Mouse (Mus musculus): ENCODE data around the gene Ccdc8. TPM values are rescaled to one million over a fixed set of nuclear protein-coding genes. Genes with fewer than 3 reads are reported as not detected.

Ccdc8 gene
- total RNA-seq (2023) = 0.25 and 0.39 TPM in 2 replicates

DNA sequence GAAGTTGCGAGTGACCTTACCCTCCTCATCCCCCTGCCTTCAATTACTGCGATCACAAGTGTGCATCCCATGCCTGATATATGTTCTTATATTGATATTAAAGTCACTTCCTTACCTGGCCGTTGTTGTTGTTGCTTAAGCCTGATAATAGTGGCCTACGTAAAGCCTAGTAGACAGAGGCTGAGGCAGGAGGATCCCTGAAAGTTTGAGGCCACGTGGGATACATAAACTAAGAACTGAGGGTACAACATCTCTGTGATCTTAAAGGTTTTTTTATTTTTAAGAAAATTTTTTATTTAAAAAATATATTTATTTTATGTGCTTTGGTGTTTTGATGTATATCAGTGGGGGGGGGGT is at the start of gene Ccdc8:
TSS of gene Ccdc8 (plus strand) at position 258 of the 357 bp plus-strand sequence.

DNA sequence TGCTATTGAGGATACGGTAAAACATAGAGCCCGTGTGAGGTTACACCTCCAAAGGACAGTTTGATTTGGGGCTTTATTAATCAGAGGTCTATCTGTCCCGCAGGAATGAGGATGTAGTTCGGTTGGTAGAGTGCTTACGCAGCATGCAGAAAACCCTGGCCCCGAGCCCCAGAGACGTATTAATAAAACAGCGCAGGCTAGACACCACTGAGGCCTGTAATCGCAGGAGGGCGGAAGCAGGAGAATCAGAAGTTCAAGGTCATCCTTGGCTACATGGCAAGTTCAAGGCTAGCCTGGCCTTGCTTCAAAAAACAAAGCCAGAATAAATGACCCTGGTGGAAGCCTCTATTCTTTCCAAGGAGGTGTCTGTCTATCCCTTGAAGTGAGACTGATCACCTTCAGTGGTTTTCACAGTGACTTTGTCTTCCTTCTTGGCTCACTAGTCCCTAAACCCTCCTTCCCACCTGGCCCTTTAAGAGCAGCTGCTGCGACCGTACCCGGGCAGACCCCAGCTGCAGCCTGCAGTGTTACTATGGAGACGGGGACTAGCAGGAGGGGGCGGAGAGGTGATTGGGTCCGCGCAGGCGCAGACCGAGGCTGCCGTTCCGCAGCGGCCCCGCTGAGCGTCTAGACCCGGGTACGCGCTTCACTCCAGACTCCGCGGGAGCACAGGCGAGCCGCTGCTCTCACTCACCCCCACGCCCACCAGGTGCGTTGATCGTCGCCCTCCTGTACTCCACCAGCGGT is 48.3 kb upstream of the Ccdc8 start, which contains the start of gene Pnmal2:
TSS of gene Pnmal2 (plus strand) at position 622 of the 747 bp plus-strand sequence.

DNA sequence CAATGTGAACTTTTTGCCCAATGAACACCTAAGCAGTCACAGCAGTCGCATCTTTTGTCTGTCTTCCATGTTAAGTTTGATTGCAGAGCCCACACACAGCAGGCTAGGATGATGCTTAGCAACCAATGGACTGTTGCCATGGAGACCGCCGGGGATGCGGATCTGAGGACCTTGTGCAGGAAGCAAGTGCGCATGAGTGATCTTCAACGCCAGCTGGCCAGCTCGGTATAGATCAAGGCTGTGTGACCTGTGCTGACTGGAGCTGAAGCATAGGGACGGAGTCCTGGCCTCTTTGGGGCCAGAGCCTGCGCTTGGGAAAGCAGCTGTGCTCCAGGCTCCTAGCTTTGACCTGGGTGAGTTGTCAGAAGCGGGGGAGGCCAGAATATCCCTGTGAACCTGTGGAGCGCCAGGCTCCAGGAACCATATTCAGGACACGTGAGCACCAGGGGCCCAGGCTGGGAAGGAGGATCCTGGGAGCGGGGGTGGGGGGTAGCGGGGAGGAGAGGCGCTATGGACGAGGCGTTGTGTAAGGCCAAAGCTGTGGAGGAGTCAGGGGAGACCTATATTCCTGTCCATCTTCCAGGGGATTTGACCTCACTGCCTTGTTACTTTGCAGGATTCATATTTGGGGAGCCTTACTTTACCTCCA is 32.8 kb upstream of the Ccdc8 start, which contains the start of gene Pnmal1:
TSS of gene Pnmal1 (plus strand) at position 141 of the 649 bp plus-strand sequence.

DNA sequence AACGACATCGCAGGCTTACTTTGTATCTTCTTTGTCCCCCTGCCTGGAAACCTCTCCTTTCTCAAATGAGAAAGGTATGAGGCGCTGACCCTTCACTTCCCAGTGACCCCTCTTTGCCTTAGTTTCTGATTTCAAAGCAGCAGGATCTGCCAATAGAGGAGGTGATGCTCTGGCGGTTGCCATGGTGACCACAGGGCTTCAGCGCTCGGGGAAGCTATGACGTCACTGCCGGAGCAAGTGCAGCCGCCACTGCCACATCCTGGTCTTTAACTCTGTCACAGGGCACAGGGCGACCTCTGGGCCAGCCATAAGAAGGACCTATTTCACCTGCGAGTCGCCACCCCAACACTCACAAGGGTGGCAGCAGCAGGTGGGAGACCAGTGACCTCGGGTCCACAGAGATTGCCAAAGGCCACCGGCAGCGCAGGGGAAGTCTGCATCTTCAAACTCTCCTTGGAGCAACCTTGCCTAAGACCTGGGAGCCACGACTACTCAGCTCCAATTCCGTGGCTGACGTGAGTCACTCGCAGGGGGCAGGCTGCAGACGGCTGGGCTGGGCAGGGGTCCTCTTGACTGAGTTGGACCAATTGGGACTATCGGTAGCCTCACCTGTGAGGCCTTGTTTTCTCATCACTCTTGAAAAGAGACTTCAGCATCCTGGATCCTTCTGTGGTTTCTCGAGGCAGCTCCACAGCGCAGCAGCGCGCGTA is 9.5 kb upstream of the Ccdc8 start, which contains the start of gene Gm42372:
TSS of gene Gm42372 (plus strand) at position 228 of the 710 bp plus-strand sequence.

DNA sequence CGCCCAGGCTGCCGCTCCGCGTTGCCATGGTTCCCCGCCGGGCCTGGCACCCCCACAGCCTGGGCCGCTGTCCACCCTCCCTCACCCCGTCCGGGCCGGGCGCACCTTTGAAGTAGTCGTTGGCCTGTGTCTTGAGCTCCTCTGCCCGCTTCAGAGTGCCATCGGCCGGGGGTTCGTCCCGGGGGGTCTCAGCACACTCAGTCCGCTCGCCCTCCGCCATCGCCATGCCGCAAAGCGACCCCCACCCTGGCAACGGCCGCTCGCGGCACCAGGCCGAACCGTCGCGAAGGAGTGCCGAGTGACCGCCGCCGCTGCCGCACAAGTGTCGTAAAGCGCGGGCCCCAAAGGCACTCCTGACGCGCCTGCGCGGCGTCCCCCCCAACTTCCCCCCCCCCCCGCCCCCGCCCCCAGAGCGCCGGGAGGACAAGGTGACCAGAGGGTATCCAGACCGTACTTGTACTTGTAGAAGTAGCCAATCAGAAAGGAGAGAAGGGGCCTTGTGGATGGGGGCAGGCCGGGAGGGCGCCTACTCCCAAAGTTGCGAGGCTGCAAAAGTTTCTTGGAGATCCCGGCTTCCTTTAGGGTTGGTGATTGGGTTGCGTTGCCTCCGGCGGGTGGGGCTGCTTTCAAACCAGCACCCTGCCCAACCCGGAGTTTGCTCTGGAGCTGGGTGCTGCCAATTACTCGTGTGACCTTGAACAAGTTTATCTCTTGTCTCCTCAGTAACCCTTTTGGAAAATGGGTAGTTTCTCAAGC is 35.3 kb downstream of the Ccdc8 start, which contains the start of gene Ppp5c:
TSS of gene Ppp5c (minus strand) at position 337 of the 756 bp plus-strand sequence.

Other genes with a start within 250 kb of the Ccdc8 start
- 34.0 and 39.3 TPM in 2 replicates for gene Slc1a5, start 211.4 kb upstream of the Ccdc8 start, total RNA-seq (2023)
- 62.7 and 95.2 TPM in 2 replicates for gene Strn4, start 176.8 kb upstream of the Ccdc8 start, total RNA-seq (2023)
- 12.1 and 12.7 TPM in 2 replicates for gene Fkrp, start 176.0 kb upstream of the Ccdc8 start, total RNA-seq (2023)
- gene Prkd2, start 149.8 kb upstream of the Ccdc8 start, total RNA-seq (2023) = 49.9 and 56.7 TPM in 2 replicates
- not detected in 2 replicates for gene Dact3, start 117.4 kb upstream of the Ccdc8 start, total RNA-seq (2023)
- not detected in 2 replicates for gene Gng8, start 100.9 kb upstream of the Ccdc8 start, total RNA-seq (2023)
- 21.1 and 23.1 TPM in 2 replicates for gene Ptgir, start 86.2 kb upstream of the Ccdc8 start, total RNA-seq (2023)
- gene Calm3, start 68.6 kb upstream of the Ccdc8 start, total RNA-seq (2023) = 191 and 202 TPM in 2 replicates
- gene Pnmal2, start 48.0 kb upstream of the Ccdc8 start, total RNA-seq (2023) = not detected in 2 replicates
- not detected in 2 replicates for gene Pnmal1, start 33.0 kb upstream of the Ccdc8 start, total RNA-seq (2023)
- 0.23 TPM in 1 of 2 replicates, not detected in the other for gene Gm42372, start 9.6 kb upstream of the Ccdc8 start, total RNA-seq (2023)
- gene Ppp5c, start 35.2 kb downstream of the Ccdc8 start, total RNA-seq (2023) = 36.9 and 38.7 TPM in 2 replicates
- gene Hif3a, start 69.7 kb downstream of the Ccdc8 start, total RNA-seq (2023) = 0.06 and 0.07 TPM in 2 replicates
- gene Psg16, start 81.3 kb downstream of the Ccdc8 start, total RNA-seq (2023) = 0.23 TPM in 1 of 2 replicates, not detected in the other
- gene Ceacam3, start 157.6 kb downstream of the Ccdc8 start, total RNA-seq (2023) = not detected in 2 replicates
- gene Psg29, start 210.8 kb downstream of the Ccdc8 start, total RNA-seq (2023) = not detected in 2 replicates

Measured in neutrophil, adult 65 days (primary cell).